Mouse (Mus musculus) kidney, embryonic 16.5 days (tissue): ENCODE measurements around the gene Ndufa11. TPM values are rescaled to one million over a fixed set of nuclear protein-coding genes. Genes with fewer than 3 reads are reported as not detected.

ENCODE experiments used
- ATAC-seq: fragments of 200-750 bp; cut with Nextera tagmentation; 2 replicates; pipeline ENCODE4 v1.8.0; 2017; ENCODE audit warnings: moderate TSS enrichment; ENCODE audit not compliant: low FRiP score, low TSS enrichment
- H3K27ac ChIP-seq: fragments of 300-500 bp; sonication (generic); 2 replicates; pipeline ENCODE4 v1.5.1; 2014; ENCODE audit warnings: low read length
- H3K27me3 ChIP-seq: fragments of 300-500 bp; sonication (generic); 2 replicates; pipeline ENCODE4 v1.6.1; 2014; ENCODE audit warnings: low read length, control low read depth, mixed read lengths; ENCODE audit not compliant: insufficient read depth
- H3K36me3 ChIP-seq: fragments of 300-500 bp; sonication (generic); 2 replicates; pipeline ENCODE4 v1.6.1; 2014; ENCODE audit warnings: low read length, control low read depth, mixed read lengths; ENCODE audit not compliant: insufficient read depth
- H3K4me1 ChIP-seq: fragments of 300-500 bp; sonication (generic); 2 replicates; pipeline ENCODE4 v1.6.1; 2014; ENCODE audit warnings: low read length, control low read depth, mixed read lengths; ENCODE audit not compliant: insufficient read depth
- H3K4me2 ChIP-seq: fragments of 300-500 bp; sonication (generic); replicated peaks from 2 replicates; pipeline ENCODE4 v1.6.1; 2014; ENCODE audit warnings: low read depth, low read length
- H3K4me3 ChIP-seq: fragments of 300-500 bp; sonication (generic); 2 replicates; pipeline ENCODE4 v1.5.1; 2014; ENCODE audit warnings: mild to moderate bottlenecking, low read length
- H3K9ac ChIP-seq: fragments of 300-500 bp; sonication (generic); replicated peaks from 2 replicates; pipeline ENCODE4 v1.6.1; 2014; ENCODE audit warnings: low read length
- H3K9me3 ChIP-seq: fragments of 300-500 bp; sonication (generic); 2 replicates; pipeline ENCODE4 v1.6.1; 2016; ENCODE audit warnings: low read length, control low read depth
- WGBS: fragments of 180-500 bp; shearing (Covaris S2); extraction: QIAGEN DNeasy Blood & Tissue Kit; methylation state at CpG from one replicate; pipeline ENCODE4 v1.1.7; 2014; 5-methylcytosine and 5-hydroxymethylcytosine counted together
- polyA plus RNA-seq: library from polyadenylated mRNA; unstranded; fragments of >200 nt; fragmentation: Nextera tagmentation; extraction: Ambion mirVana; gene quantifications from 2 replicates; pipeline ENCODE4 v1.2.1, GENCODE M21; 2015

Ndufa11 gene
- polyA plus RNA-seq = 479 and 501 TPM in 2 replicates

GRCm38 (mm10) chr17:56717363-56718058 is at the start of gene Ndufa11, which contains the start of gene Vmac:
Gene Ndufa11 (plus strand): TSS chr17:56717767.
Gene Vmac (minus strand): TSS chr17:56718022.
- Histone ChIP-seq H3K4me3 (peak within 1 kb of the TSS; percentile 87), H3K27me3 (no peaks in the 10 kb centered on the region), H3K4me1 (peaks cover 32% of the 10 kb centered on the region), H3K36me3 (peaks cover 13% of the 10 kb centered on the region), H3K27ac (peak within 1 kb of the TSS; percentile 79), H3K9ac (peak within 1 kb of the TSS; percentile 88), H3K4me2 (peak within 1 kb of the TSS; percentile 82), H3K9me3 (no peaks in the 10 kb centered on the region)
- peak; percentile 73 for ATAC-seq
- under 1% methylated on average over 59 of the region's 59 CpGs for WGBS

DNA sequence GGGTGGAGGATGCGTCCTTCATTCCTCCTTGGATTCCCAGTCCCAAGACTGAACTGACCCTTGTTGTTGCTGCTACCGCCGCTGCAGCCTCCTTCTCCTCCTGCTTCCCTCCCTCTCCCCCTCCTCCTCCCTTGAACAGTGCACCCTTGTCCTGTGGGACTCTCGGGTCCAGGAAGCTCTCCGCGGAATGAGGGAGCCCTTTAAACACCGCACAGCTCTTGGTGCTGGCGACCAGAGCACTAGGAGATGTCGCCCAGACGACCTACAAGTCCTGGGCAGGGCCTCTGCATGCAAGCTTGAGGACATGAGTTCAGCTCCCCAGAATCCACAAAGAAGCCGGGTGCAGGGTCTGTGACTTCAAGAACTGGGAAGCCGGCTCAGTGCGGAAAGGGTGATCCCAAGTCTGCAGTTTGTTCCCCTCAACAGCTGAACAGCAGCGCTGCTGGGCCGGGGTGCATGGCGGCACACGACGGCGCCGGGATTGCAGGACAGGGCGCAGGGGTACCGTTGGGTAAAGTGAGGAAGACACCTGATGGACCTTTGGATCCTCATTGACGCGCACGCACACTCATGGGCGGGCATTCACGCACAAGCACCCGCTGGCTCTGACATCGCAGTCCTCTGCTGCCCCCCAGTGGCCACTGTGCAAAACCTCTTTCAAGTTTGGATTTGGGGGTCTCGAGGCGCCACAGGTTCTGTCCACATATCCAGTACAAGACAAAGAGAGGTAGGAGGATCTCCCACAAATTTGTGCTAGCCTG is 49.0 kb upstream of the Ndufa11 start:
- Histone ChIP-seq H3K27ac (no peak overlapping the region), H3K4me1 (peaks cover 26% of the 10 kb centered on the region), H3K9ac (peak overlapping the region; percentile 72), H3K4me2 (peak overlapping the region; percentile 98), H3K4me3 (peak overlapping the region; percentile 55), H3K36me3 (no peaks in the 10 kb centered on the region), H3K9me3 (no peaks in the 10 kb centered on the region), H3K27me3 (no peaks in the 10 kb centered on the region)
- no peak; the same call in 1 of the 2 replicates for ATAC-seq
- WGBS = 3% methylated on average over 31 of the region's 31 CpGs

DNA sequence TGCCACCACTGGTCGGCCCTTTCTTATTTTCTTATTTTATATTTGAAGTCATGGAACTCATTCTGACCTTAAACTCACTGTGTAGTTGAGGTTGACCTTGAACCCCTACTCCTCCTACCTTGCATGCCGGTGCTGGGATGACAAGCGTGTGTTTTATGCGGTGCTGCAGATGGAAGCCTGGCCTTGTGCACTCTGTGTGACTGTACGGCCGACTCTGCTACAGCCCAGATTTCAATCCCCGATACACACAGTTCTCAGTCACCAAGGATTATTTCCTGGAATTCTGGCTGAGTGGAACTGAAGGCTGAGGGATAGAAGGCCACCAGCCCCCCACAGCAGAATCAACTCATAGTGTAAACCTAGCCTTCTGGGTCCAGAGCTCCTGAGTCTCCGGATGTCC is 47.8 kb upstream of the Ndufa11 start:
- Histone ChIP-seq H3K9ac (no peak overlapping the region), H3K4me2 (no peak overlapping the region), H3K9me3 (no peaks in the 10 kb centered on the region), H3K4me1 (peaks cover 22% of the 10 kb centered on the region), H3K36me3 (no peaks in the 10 kb centered on the region), H3K27ac (no peak overlapping the region), H3K4me3 (no peak overlapping the region), H3K27me3 (no peaks in the 10 kb centered on the region)
- 84% methylated on average over 8 of the region's 8 CpGs for WGBS
- ATAC-seq = no peak

- H3K4me3 ChIP-seq = peak within 1 kb of the TSS; percentile 98
- H3K4me1 ChIP-seq = peaks cover 30% of the 10 kb centered on the region
- peak within 1 kb of the TSS; percentile 91 for H3K27ac ChIP-seq
- peaks cover 18% of the 10 kb centered on the region for H3K36me3 ChIP-seq
- under 1% methylated on average over 64 of the region's 66 CpGs for whole genome bisulfite sequencing
- no peaks in the 10 kb centered on the region for H3K27me3 ChIP-seq
- peak; percentile 90 for ATAC-seq
- no peaks in the 10 kb centered on the region for H3K9me3 ChIP-seq
- peak within 1 kb of the TSS; percentile 84 for H3K4me2 ChIP-seq
- peak within 1 kb of the TSS; percentile 98 for H3K9ac ChIP-seq
These were observed 44.5 kb upstream of the Ndufa11 start, which contains the start of gene Ranbp3 for GRCm38 (mm10) chr17:56672941-56673646. Gene Ranbp3 (plus strand): TSS chr17:56673294.

- H3K27ac ChIP-seq = peak overlapping the region; percentile 83
- peak overlapping the region; percentile 98 for H3K4me3 ChIP-seq
- H3K4me2 ChIP-seq = peak overlapping the region; percentile 72
- no peaks in the 10 kb centered on the region for H3K9me3 ChIP-seq
- H3K4me1 ChIP-seq = peaks cover 24% of the 10 kb centered on the region
- H3K36me3 ChIP-seq = peaks cover 21% of the 10 kb centered on the region
- no peaks in the 10 kb centered on the region for H3K27me3 ChIP-seq
- H3K9ac ChIP-seq = peak overlapping the region; percentile 98
- WGBS = 1% methylated on average over 34 of the region's 37 CpGs
- ATAC-seq = no peak; the same call in 1 of the 2 replicates
These were observed 43.7 kb upstream of the Ndufa11 start for GRCm38 (mm10) chr17:56673647-56674416.

DNA sequence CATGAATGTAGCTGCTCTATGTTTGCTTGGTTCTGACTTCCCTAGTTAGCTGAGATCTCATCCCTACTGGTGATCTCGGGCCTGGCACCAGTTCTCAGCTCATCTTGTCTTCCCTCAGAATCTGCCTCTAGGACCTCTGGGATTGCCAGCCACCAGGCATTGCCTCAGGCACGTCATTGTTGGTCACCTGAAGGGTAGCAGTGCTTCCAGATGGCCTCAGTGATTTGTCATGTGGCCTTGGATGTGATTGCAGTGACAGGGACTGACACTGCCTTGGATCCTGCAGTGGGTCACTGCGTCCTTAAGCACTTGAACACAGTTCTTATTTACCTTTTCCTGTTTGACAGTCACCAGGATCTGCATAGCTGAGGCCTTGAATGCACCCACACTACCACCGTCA is 35.8 kb upstream of the Ndufa11 start:
- ATAC-seq = no peak
- Histone ChIP-seq H3K4me2 (no peak overlapping the region), H3K36me3 (peaks cover 43% of the 10 kb centered on the region), H3K27ac (no peak overlapping the region), H3K27me3 (no peaks in the 10 kb centered on the region), H3K9ac (no peak overlapping the region), H3K9me3 (no peaks in the 10 kb centered on the region), H3K4me1 (no peaks in the 10 kb centered on the region), H3K4me3 (no peak overlapping the region)
- WGBS = 75% methylated on average over 4 of the region's 4 CpGs

GRCm38 (mm10) chr17:56682880-56683279 is 34.7 kb upstream of the Ndufa11 start:
- WGBS = 73% methylated on average over 3 of the region's 3 CpGs
- Histone ChIP-seq H3K4me1 (no peaks in the 10 kb centered on the region), H3K27me3 (no peaks in the 10 kb centered on the region), H3K9ac (no peak overlapping the region), H3K27ac (no peak overlapping the region), H3K36me3 (peaks cover 43% of the 10 kb centered on the region), H3K4me3 (no peak overlapping the region), H3K4me2 (no peak overlapping the region), H3K9me3 (no peaks in the 10 kb centered on the region)
- ATAC-seq = no peak

- no peak overlapping the region for H3K4me3 ChIP-seq
- H3K27ac ChIP-seq = no peak overlapping the region
- H3K4me2 ChIP-seq = no peak overlapping the region
- WGBS = 79% methylated on average over 5 of the region's 5 CpGs
- peaks cover 47% of the 10 kb centered on the region for H3K36me3 ChIP-seq
- no peaks in the 10 kb centered on the region for H3K9me3 ChIP-seq
- no peaks in the 10 kb centered on the region for H3K4me1 ChIP-seq
- no peak for ATAC-seq
- H3K9ac ChIP-seq = no peak overlapping the region
- H3K27me3 ChIP-seq = no peaks in the 10 kb centered on the region
These were observed 33.9 kb upstream of the Ndufa11 start for GRCm38 (mm10) chr17:56683546-56684140.

DNA sequence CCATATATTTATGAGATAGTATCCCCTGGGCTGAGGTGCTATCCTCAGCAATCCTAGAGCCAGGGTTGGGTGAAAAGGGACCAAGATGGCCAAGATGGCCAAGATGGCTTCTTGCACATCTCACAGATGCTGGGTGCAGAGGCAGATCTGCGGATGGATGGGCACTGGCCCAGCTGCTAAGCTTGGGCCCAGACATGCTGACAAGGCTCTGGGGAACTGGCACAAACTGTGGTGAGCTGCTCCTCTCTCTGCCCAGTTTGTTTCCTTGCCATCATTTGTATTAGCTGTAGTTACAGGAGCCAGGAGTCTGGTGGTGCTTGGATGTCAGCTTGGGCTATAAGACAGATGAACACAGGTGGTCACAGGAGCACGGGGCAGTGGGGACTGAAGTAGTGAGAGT is 32.9 kb upstream of the Ndufa11 start:
- WGBS = 81% methylated on average over 2 of the region's 2 CpGs
- Histone ChIP-seq H3K36me3 (peaks cover 53% of the 10 kb centered on the region), H3K4me2 (no peak overlapping the region)

More for the DNA sequence above, 32.9 kb upstream of the Ndufa11 start:
- no peaks in the 10 kb centered on the region for H3K4me1 ChIP-seq
- H3K9ac ChIP-seq = no peak overlapping the region
- H3K9me3 ChIP-seq = no peaks in the 10 kb centered on the region
- H3K4me3 ChIP-seq = no peak overlapping the region
- H3K27ac ChIP-seq = no peak overlapping the region
- no peak for ATAC-seq
- H3K27me3 ChIP-seq = no peaks in the 10 kb centered on the region
